Mouse (Mus musculus) cerebral cortex, adult 2 months (tissue): ENCODE data around the gene Acads.

Experiments
- WGBS: fragments of 180-500 bp; shearing (Covaris S2); methylation state at CpG from one replicate; pipeline ENCODE4 v1.1.7; 2018; 5-methylcytosine and 5-hydroxymethylcytosine counted together

Gene Acads

DNA sequence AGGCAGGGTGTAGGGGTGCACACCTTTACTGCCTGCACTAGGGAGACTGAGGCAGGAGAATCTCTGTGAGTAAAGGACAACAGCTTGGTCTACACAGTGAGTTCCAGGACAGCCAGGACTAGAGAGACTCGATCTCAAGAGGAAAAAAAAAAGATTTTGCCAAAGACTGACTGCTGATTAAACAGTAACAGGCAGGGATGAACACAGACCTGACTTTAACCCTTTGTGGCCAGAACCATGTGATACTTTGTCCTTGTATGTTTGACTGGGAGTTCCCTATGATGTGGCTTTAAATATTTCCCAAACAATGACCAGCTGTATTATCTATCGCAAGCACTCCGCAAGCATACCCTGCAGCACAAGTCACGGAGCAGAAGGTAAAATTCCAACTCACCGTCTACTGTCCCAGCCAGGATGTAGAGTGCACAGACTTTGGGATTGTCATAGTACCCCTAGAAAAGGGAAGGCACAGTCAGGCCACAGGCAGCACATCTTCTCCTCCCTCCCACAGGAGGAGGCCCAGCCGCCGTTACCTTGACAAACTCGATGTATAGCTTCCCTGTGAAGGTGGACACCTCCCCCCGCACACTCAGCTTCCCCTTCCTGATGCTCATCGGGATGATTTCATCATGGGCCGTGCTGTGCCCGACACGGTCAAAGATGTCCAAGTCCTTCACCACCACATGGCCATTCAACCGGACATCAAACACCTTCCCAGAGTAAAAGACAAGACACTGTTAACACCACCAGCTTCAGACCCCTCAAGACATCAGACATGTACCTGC, 30.7 kb upstream of the Acads start:
- 95% methylated on average over 14 of the region's 14 CpGs for WGBS

DNA sequence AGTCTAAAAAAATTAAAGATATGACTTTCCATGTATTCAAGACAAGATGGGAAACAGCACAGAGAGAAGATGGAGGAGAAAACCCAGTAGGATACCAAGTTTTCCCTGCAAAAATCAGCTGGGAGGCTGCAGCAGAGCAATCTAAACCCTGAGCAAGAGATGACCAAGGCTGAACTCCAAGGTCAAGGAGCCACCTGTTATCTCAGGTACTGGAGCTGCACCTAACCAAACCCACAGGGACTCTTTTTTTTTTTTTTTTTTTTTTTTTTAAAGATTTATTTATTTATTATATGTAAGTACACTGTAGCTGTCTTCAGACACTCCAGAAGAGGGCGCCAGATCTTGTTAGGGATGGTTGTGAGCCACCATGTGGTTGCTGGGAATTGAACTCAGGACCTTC, 29.7 kb upstream of the Acads start:
- no CpG with 5 or more reads among the region's 1 CpGs for WGBS

DNA sequence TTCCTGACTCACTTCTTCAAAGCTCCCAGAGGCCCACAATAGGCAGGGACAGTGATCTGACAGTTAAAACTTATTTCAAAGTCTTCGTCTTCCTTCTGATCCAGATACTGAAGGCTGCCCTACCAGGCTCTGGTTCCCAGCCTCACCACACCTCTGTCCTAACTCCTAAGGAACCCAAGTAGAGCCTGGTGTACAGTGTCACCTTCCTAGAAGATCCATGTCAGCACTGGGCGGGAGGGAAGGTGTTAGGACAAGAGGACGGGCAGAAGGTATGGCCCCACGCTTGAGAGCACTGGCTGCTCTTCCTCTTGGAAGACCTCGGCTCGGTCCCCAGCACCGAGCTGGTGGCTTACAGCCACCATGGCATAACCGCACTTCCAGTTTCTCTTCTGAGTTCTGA, 29.2 kb upstream of the Acads start:
- 94% methylated on average over 8 of the region's 8 CpGs for WGBS

DNA sequence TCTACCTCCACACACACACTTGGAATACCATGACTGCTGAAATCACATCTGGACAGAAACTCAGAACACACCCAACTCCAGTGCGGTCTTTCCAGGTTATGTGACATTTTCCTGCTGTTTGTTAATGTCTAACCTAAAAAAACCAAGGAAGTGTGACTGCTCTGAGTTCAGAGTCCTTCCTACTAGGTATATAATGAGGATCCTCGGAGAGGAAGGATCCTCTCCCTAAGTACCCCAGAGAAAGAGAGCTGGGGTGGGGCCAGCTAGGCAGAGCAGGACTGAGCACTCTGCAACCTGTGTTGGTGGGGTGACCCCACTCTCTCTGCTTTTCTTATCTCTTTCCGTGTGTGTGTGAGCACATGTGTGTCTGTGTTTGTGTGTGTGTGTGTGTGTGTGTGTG, 28.2 kb upstream of the Acads start:
- 90% methylated on average over 3 of the region's 3 CpGs for WGBS

DNA sequence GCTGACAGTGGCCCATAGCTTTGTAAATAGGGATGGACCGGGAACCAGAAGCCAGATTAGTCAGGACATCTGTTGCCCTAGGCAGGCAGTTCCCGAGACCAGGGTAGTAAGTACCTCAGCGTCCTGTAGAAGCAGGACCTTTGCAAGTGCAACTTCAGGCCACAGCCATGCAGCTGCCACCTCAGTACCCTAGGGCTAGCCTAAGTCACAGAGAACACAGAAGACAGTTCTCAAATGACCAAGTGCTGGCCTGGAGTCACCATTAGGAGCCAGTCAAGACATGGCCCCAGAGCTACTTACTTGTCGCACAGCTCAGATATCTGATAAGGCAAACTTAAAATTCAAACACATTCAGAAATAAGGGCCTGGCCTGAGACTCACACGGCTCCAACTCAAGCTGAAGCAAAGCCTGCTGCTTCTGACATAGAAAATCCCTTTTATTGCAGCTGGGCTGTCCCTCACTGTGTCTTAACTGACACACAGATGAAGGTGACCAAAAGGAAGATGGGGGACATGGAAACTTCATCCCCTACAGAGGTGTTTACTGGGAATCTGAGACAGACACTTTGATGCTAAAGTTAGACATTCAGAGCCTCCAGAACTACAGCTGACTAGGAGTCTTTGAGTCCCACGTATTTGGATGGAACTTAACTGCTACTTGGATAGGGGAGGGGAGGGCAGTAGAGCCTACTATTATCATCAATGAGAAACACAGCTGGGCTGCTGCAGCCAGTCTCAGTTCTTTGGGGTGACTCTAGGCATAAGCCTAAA, 27.0 kb upstream of the Acads start:
- WGBS, result 71% methylated on average over 6 of the region's 6 CpGs

DNA sequence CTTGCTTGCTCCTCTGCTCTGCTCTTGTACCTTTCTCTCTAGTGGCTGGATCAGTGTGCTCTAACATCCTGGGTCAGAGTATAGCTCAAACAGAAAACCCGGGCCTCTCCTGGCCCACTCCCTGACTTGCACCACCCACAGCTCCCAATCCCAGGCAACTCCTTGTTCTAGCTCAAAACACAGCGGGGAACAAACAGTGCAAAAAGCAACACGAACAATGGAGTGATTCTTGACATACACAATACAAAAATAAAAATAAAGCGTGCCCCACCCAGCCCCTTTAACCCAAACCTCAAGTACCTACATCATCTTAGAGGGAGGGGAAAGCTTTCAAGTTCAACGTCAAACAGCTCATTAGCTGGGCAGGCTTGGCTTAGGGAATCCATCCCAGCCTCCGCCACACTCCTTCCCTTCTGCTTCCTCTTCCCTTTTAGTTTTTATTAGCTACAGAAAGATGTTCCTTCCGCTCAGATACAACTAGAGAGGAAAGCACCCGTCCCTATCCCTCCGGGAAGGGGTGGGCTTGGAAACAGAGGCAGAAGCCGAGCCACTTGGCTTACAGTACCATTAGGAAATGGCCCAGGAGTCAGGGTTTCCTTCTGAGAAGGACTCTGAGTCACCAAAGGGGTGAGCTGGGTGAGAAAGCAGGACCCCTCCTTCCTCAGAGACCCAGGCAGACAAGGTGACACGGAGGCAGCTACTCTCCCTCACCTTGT, 26.3 kb upstream of the Acads start:
- WGBS, result 55% methylated on average over 11 of the region's 11 CpGs

GRCm38 (mm10) chr5:115144471-115144870, 25.3 kb upstream of the Acads start:
- 64% methylated on average over 6 of the region's 6 CpGs for WGBS

DNA sequence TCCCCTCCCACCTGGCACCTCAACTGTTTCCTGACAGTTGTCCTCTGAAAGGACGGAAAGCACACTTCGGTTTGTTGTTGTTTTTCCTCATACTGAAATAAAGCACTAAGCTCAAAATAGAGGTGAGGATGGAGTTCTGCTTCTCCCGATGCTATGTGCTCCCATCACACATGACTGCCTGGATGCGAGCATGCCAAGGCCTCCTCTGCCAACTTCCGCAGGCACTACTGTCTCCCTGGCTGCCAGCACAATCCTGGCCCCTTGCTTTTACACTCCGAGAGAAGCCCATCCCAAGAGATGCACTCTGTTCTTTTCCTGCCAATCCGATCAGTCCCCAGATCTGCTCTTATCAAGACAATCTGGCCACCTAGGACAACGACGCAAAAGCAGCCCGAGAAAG, 24.4 kb upstream of the Acads start:
- 31% methylated on average over 10 of the region's 10 CpGs for WGBS

DNA sequence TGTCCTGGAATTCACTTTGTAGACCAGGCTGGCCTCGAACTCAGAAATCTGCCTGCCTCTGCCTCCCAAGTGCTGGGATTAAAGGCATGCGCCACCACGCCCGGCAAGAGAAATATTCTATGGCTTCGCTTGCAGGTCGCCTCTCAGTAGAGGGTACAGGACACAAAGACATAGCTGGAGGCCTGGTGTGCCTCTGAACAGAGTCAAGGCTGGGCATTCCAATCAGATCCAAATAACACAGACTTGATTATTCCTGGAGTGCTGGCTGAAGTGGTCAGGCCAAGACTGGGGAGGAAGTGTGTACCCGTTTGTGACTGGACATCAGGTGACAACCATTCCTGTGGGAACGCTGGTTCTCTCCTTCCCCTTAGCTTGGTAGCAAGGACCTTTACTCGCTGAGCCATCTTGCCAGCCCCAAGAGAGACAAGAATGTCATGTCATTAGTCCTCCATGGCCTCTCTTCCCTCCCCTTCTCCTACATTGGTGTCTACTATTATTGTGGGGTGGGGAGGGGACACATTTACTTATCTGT, 23.1 kb upstream of the Acads start:
- WGBS, result 84% methylated on average over 9 of the region's 9 CpGs

DNA sequence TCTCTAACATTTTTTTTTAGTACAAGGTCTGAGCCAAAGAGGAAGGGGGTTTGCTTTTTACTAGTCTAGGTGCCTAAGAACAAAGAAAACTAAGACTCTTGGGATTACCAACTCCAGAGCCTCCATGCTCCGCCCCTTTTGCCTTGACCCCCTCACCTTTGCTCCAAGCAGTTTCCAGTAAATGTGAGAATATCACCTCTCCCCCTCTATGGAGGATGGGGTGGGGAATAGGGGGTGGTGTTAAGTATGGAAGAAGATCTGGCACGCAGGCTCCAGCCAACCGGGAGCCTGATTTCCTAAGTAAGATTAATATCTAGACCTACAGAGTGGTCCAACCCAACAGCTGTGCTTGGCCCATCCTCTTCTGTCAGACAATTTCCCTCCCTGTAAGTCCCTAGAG, 21.6 kb upstream of the Acads start:
- 78% methylated on average over 3 of the region's 3 CpGs for WGBS

DNA sequence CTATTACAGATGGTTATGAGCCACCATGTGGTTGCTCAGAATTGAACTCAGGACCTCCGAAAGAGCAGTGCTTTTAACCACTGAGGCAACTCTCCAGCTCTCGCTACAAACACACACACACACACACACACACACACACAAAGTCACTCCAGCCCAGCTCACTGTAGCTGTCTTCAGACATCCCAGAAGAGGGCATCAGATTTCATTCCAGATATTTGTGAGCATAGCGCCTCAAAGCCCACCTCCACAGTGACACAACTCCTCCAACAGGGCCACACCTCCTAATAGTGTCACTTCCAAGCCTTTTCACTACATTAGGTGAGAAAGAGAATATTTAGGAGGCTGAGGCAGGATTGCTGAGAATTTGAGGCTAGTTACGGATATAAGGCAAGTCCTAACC, 20.0 kb upstream of the Acads start:
- WGBS, result 80% methylated on average over 4 of the region's 4 CpGs

DNA sequence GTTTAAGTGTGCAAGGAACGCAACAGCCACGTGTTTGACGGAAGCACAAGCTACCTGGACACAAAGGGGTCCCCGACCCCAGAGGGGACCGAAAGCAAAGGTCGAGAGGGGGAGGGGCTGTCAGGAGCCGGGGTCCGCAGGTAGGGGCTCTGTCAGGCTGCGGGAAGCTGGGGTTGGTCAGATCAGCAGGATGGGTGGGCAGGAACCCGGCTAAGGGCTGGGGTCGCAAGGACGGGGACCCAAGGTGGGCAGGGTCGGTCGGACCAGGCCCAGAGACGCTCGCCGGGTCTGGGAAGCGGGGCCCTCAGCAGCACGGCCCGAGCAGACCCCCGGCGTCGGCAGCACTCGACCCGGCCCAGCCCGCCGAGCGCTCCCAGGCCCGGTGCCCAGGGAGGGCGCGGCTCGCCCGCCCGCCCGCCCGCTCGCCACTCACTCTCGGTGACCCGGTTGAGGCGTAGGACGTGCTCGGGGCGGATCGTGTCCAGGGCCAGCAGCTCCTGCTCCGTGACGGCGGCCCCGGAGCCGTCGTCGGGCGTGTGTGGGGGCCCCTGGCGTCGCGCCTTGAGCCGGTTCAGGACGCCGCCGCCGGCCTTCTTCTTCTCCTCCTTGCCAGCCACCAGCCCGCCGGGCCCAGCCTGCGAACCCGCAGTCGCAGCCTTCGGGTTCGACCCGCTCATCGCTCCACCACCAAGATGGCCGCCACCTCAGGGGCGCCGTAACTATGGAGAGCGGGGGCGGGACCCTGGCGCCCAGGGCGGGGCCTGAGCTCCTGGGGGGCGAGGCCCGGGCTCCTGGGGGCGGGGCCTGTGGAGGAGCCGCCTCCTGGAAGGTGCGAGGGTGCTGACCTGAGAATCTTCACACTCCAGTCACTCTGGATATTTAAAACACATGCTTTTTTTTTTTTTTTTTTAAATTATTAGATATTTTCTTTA, 15.4 kb upstream of the Acads start, which contains the start of gene Unc119b:
Unc119b (minus strand) TSS at position 742 of the 932 bp plus-strand sequence.
- under 1% methylated on average over 80 of the region's 81 CpGs for WGBS

DNA sequence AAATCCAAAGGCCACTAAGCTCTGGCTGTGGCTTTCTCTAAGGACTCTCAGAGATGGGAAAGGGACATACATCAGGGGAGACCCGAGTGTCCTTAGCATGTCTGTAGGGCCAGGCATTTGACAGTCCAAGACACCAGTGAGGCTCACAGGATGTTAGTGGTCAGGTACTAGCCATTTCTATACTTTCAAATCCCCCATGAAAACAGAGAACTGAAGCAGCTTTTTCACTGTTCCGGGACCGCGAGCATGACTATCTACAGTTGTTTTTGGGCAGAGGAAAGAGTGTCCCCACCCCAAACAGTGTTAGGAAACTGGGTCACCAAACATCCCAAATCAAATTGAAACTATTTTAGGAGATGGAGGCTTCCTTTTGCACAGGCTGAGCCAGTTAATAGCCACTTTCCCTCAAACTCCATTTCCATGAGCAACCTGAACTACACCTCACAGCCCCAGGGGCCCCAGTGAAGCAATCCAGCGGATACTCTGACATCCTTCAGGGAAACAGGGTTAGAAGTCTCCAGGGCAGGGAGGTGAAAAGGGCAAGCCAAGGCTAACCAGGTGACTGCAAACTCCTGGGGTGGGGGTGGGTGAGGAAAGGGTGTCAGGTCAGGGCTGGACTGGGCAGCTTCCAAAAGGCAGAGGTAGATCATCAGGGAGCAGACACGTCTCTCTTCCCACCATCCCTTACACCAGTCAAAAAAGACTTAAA, 14.4 kb upstream of the Acads start:
- WGBS, result 41% methylated on average over 6 of the region's 6 CpGs

GRCm38 (mm10) chr5:115132465-115132864, 13.3 kb upstream of the Acads start:
- whole genome bisulfite sequencing, result 91% methylated on average over 8 of the region's 8 CpGs

DNA sequence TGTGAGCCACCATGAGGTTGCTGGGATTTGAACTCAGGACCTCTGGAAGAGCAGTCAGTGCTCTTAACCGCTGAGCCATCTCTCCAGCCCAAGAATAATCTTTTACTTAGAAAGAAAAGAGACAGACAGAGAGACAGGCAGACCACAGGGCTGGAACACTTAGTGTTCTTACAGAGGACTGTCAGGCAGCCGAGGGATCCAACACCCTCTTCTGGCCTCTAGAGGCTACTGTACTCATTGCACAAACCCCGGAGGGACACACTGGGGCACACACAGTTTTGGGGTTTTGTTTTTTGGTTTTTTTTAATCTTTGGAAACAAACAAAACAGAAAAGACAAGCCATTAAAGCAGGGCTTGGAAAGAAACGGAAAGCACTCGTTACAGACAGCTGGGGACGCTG, 10.2 kb upstream of the Acads start:
- 83% methylated on average over 6 of the region's 6 CpGs for WGBS

GRCm38 (mm10) chr5:115127421-115128179, 8.5 kb upstream of the Acads start:
- 86% methylated on average over 22 of the region's 22 CpGs for WGBS

- 86% methylated on average over 28 of the region's 28 CpGs for WGBS
These were observed 7.6 kb upstream of the Acads start for GRCm38 (mm10) chr5:115126578-115127312.

- WGBS, result 9% methylated on average over 24 of the region's 24 CpGs
These were observed 6.2 kb upstream of the Acads start for GRCm38 (mm10) chr5:115125211-115125871.
